Mouse (Mus musculus) myocyte (in vitro differentiated cells): ENCODE results near the gene Sos1. TPM values are rescaled to one million over a fixed set of nuclear protein-coding genes. Genes with fewer than 3 reads are reported as not detected.

Experiments used
- H3K27me3 ChIP-seq: one replicate; pipeline ENCODE4 v1.6.1; 2011; ENCODE audit not compliant: control insufficient read depth, insufficient read depth, insufficient read length
- H3K36me3 ChIP-seq: one replicate; pipeline ENCODE4 v1.6.1; 2011; ENCODE audit not compliant: control insufficient read depth, insufficient read depth
- H3K4me2 ChIP-seq: one replicate; pipeline ENCODE4 v1.6.1; 2011; ENCODE audit warnings: low read depth, control low read depth
- H3K4me3 ChIP-seq: one replicate; pipeline ENCODE4 v1.5.1; 2011; ENCODE audit warnings: mild to moderate bottlenecking, control low read depth, moderate library complexity
- H3K79me2 ChIP-seq: one replicate; pipeline ENCODE4 v1.6.1; 2011; ENCODE audit not compliant: control insufficient read depth, insufficient read depth
- H3ac ChIP-seq: one replicate; pipeline ENCODE4 v1.6.1; 2011; ENCODE audit not compliant: control insufficient read depth, insufficient read length
- CEBPB ChIP-seq: IDR thresholded peaks from 2 replicates; pipeline ENCODE4 v1.6.1; 2011; ENCODE audit warnings: mild to moderate bottlenecking, moderate library complexity; ENCODE audit not compliant: poor library complexity, insufficient read depth, severe bottlenecking
- E2F4 ChIP-seq: IDR thresholded peaks from one replicate; pipeline ENCODE4 v1.6.1; 2011; ENCODE audit warnings: mild to moderate bottlenecking, control low read depth, moderate library complexity; ENCODE audit not compliant: insufficient read depth
- MAX ChIP-seq: IDR thresholded peaks from one replicate; pipeline ENCODE4 v1.6.1; 2011; ENCODE audit warnings: low read depth, mild to moderate bottlenecking, control low read depth
- MYOD1 ChIP-seq, 3 experiments: IDR thresholded peaks; one replicate each; pipeline ENCODE4 v1.6.1; 2011; ENCODE audit warnings: control low read depth in 2 of 3, low read depth in 2 of 3, mild to moderate bottlenecking in 2 of 3, moderate library complexity in 1 of 3; ENCODE audit not compliant: insufficient read length in 2 of 3, control insufficient read depth in 1 of 3
- MYOG ChIP-seq, 3 experiments: IDR thresholded peaks; one replicate each; pipeline ENCODE4 v1.6.1; 2011; ENCODE audit warnings: control low read depth in 2 of 3, low read depth in 2 of 3, mild to moderate bottlenecking in 2 of 3; ENCODE audit not compliant: insufficient read length in 2 of 3, control insufficient read depth in 1 of 3, insufficient read depth in 1 of 3
- POLR2A ChIP-seq: IDR thresholded peaks from one replicate; pipeline ENCODE4 v1.6.1; 2011; ENCODE audit warnings: low read depth, mild to moderate bottlenecking, control low read depth, moderate library complexity; ENCODE audit not compliant: insufficient read length
- POLR2AphosphoS2 ChIP-seq: IDR thresholded peaks from one replicate; pipeline ENCODE4 v1.6.1; 2011; ENCODE audit warnings: low read depth, control low read depth; ENCODE audit not compliant: insufficient read length
- REST ChIP-seq: IDR thresholded peaks from one replicate; pipeline ENCODE4 v1.6.1; 2011; ENCODE audit warnings: mild to moderate bottlenecking, control low read depth, moderate library complexity; ENCODE audit not compliant: insufficient read depth, insufficient read length
- SRF ChIP-seq: IDR thresholded peaks from one replicate; pipeline ENCODE4 v1.6.1; 2011; ENCODE audit warnings: low read depth; ENCODE audit not compliant: control insufficient read depth, insufficient read length
- TCF12 ChIP-seq: IDR thresholded peaks from one replicate; pipeline ENCODE4 v1.6.1; 2011; ENCODE audit warnings: mild to moderate bottlenecking, control low read depth; ENCODE audit not compliant: poor library complexity, insufficient read depth, severe bottlenecking
- TCF3 ChIP-seq: IDR thresholded peaks from one replicate; pipeline ENCODE4 v1.6.1; 2011; ENCODE audit warnings: low read depth, control low read depth; ENCODE audit not compliant: insufficient read length
- USF1 ChIP-seq: IDR thresholded peaks from one replicate; pipeline ENCODE4 v1.6.1; 2011; ENCODE audit warnings: low read depth, mild to moderate bottlenecking, control low read depth, moderate library complexity
- polyA plus RNA-seq: library from polyadenylated mRNA; unstranded; fragments of >200 nt; fragmentation: generic; extraction: Trizol; gene quantifications from one replicate; pipeline ENCODE4 v1.2.1, GENCODE M21; 2012; ENCODE audit warnings: missing spikeins

Sos1 gene
- polyA plus RNA-seq, 1 experiment, result 4.7 TPM

DNA sequence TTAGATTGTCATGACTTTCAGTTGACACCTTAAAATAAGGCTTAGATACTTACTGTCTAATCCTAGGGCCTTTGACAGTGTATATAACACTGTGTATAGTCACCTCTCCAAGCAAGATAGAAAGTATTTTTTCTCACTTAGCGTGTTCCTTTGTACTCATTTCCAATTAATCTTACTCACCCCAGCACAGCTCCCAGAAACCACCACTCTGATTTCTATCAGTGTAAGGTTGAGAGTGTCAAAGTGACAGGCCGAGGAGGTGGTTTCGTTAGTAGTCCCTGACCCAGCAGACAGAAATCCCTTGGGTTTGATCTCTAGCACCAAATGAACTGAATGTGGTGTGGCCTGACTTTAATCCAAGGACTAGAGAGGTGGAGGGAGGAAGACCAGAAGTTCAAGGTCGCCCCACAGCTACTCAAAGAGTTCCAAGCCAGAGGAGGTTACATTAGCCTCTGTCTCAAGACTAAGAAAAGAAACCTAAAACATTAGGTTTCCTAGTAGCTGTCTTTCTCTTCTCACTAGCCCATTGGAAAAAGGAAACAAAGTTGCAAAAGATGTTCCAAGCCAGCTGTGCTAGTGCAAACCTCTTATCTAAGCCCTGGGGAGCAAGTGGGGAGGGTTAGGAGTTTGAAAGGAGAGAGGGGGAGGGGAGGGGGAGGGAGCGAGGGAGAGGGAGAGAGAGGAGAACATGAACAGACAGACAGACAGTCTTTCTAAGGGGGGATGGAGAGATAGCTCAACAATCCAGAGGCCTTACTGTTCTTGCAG lies 21.0 kb upstream of the Sos1 start:
- no peaks in the 10 kb centered on the region for H3K27me3 ChIP-seq
- no peak overlapping the region for H3ac ChIP-seq
- no peaks in the 10 kb centered on the region for H3K36me3 ChIP-seq
- no peak overlapping the region for H3K4me3 ChIP-seq
- TF ChIP-seq E2F4 (no peak), POLR2A (no peak), MAX (no peak), USF1 (no peak), TCF3 (no peak), MYOG (IDR thresholded peaks at IDR 0.05; ENCODE audit: control insufficient read depth in 1 of 3, insufficient read depth in 1 of 3, insufficient read length in 2 of 3, low read depth in 2 of 3) (no peak), CEBPB (no peak), SRF (no peak), REST (no peak), MYOD1 (IDR thresholded peaks at IDR 0.05; ENCODE audit: control insufficient read depth in 1 of 3, insufficient read length in 2 of 3, low read depth in 2 of 3) (no peak), POLR2AphosphoS2 (no peak), TCF12 (no peak)
- H3K4me2 ChIP-seq, result no peak overlapping the region
- H3K79me2 ChIP-seq, result no peaks in the 10 kb centered on the region

GRCm38 (mm10) chr17:80500025-80500424 lies 19.8 kb upstream of the Sos1 start:
- Histone ChIP-seq H3K79me2 (no peaks in the 10 kb centered on the region), H3K36me3 (no peaks in the 10 kb centered on the region), H3ac (no peak overlapping the region), H3K4me2 (no peak overlapping the region), H3K27me3 (no peaks in the 10 kb centered on the region), H3K4me3 (no peak overlapping the region)
- TF ChIP-seq CEBPB (no peak), POLR2AphosphoS2 (no peak), REST (no peak), SRF (no peak), TCF12 (no peak), POLR2A (no peak), MYOD1 (IDR thresholded peaks at IDR 0.05; ENCODE audit: control insufficient read depth in 1 of 3, insufficient read length in 2 of 3, low read depth in 2 of 3) (no peak), MAX (no peak), TCF3 (no peak), USF1 (no peak), E2F4 (no peak), MYOG (IDR thresholded peaks at IDR 0.05; ENCODE audit: control insufficient read depth in 1 of 3, insufficient read depth in 1 of 3, insufficient read length in 2 of 3, low read depth in 2 of 3) (no peak)

GRCm38 (mm10) chr17:80498600-80499268 lies 18.5 kb upstream of the Sos1 start:
- H3K79me2 ChIP-seq, result no peaks in the 10 kb centered on the region
- no peak overlapping the region for H3K4me3 ChIP-seq
- no peak overlapping the region for H3K4me2 ChIP-seq
- TF ChIP-seq MYOG (IDR thresholded peaks at IDR 0.05; ENCODE audit: control insufficient read depth in 1 of 3, insufficient read depth in 1 of 3, insufficient read length in 2 of 3, low read depth in 2 of 3) (no peak), SRF (no peak), USF1 (no peak), E2F4 (no peak), TCF12 (no peak), REST (no peak), CEBPB (no peak), TCF3 (no peak), POLR2AphosphoS2 (no peak)
- H3ac ChIP-seq, result no peak overlapping the region
- H3K36me3 ChIP-seq, result no peaks in the 10 kb centered on the region
- H3K27me3 ChIP-seq, result no peaks in the 10 kb centered on the region

DNA sequence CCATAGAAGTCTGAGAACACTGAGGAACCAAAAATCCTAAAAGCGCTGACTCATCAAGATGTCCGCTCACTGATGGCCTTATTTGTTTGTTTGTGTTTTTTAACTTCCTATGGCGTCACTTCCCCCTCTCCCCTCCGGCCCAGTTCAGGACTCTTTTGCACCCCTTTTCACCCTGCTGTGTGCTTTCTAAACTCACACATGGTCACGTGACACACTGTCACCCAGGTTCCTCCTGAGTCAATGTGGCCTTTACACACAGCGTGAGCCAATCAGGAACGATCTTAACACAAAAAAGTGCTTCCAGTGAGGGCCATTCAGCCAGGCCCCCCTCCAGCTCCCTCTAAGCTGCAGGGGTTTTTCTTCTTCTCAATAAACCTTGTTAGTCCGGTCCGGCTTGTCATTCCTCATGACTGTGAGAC lies 16.9 kb upstream of the Sos1 start:
- no peaks in the 10 kb centered on the region for H3K36me3 ChIP-seq
- H3K4me3 ChIP-seq, result no peak overlapping the region

More for the DNA sequence above, 16.9 kb upstream of the Sos1 start:
- Histone ChIP-seq H3K27me3 (no peaks in the 10 kb centered on the region), H3K79me2 (no peaks in the 10 kb centered on the region), H3K4me2 (no peak overlapping the region), H3ac (no peak overlapping the region)
- TF ChIP-seq TCF3 (no peak), POLR2AphosphoS2 (no peak), MYOG (IDR thresholded peaks at IDR 0.05; ENCODE audit: control insufficient read depth in 1 of 3, insufficient read depth in 1 of 3, insufficient read length in 2 of 3, low read depth in 2 of 3) (no peak), CEBPB (no peak), TCF12 (no peak), USF1 (no peak), MYOD1 (IDR thresholded peaks at IDR 0.05; ENCODE audit: control insufficient read depth in 1 of 3, insufficient read length in 2 of 3, low read depth in 2 of 3) (no peak), POLR2A (no peak), SRF (no peak), MAX (no peak), E2F4 (no peak), REST (no peak)
